Mouse (Mus musculus) CH12.LX (cell line): ENCODE measurements at regions not wholly inside any gene's neighbourhood (a gene's known extent, or its start where the extent isn't known, plus 50 kb on each side); places are given as distances from the start of the nearest gene placed in this dataset.
"Not testable (repeated sequence)": the region's sequence is repeated elsewhere in the genome, so short reads cannot be mapped to it uniquely, and the experiment has no call there.

Experiments used
- DNase-seq: peaks from one replicate; pipeline ENCODE4 v3.0.0-alpha.2; 2013; ENCODE audit errors: extremely low read depth
- H3K27ac ChIP-seq: 2 replicates; pipeline ENCODE4 v1.5.1; 2012; ENCODE audit warnings: low read depth, mild to moderate bottlenecking, control low read depth, moderate library complexity; ENCODE audit not compliant: insufficient read depth
- H3K27me3 ChIP-seq: replicated peaks from 2 replicates; pipeline ENCODE3; 2012; ENCODE audit warnings: inconsistent platforms
- H3K36me3 ChIP-seq, 2 experiments: replicated peaks in 1 of 2; 2 replicates each; pipeline versions ENCODE3 to v1.6.1; 2012; ENCODE audit warnings: inconsistent platforms in 1 of 2, low read length in 1 of 2, mild to moderate bottlenecking in 1 of 2, mixed read lengths in 1 of 2, moderate library complexity in 1 of 2; ENCODE audit not compliant: control insufficient read depth in 1 of 2, insufficient read depth in 1 of 2
- H3K4me1 ChIP-seq, 2 experiments: 2 replicates each; pipeline ENCODE4 v1.6.1; 2012; ENCODE audit warnings: inconsistent platforms in 1 of 2, moderate library complexity in 1 of 2; ENCODE audit not compliant: insufficient read depth in 2 of 2, control insufficient read depth in 1 of 2
- H3K4me2 ChIP-seq: 2 replicates; pipeline ENCODE4 v1.6.1; 2012; ENCODE audit warnings: low read depth, mild to moderate bottlenecking, control low read depth; ENCODE audit not compliant: poor library complexity, insufficient read depth, severe bottlenecking
- H3K4me3 ChIP-seq, 3 experiments: fragments of 150-350 bp in 1 of 3; sonication (generic) in 1 of 3; replicated peaks in 1 of 3; 2 replicates each; pipeline versions ENCODE3 to v1.5.1; 2011 to 2012; ENCODE audit warnings: low read depth in 2 of 3, low read length in 2 of 3, mild to moderate bottlenecking in 2 of 3, moderate library complexity in 2 of 3, control low read depth in 1 of 3, improper control_type of control experiment in 1 of 3, inconsistent platforms in 1 of 3, mixed read lengths in 1 of 3; ENCODE audit not compliant: poor library complexity in 1 of 3
- H3K79me2 ChIP-seq: replicated peaks from 2 replicates; pipeline ENCODE4 v1.6.1; 2012; ENCODE audit warnings: mild to moderate bottlenecking, moderate library complexity; ENCODE audit not compliant: control insufficient read depth, poor library complexity, insufficient read depth, severe bottlenecking; ENCODE audit errors: extremely low read depth
- H3K9ac ChIP-seq: 2 replicates; pipeline ENCODE4 v1.6.1; 2012; ENCODE audit warnings: low read depth, mild to moderate bottlenecking, control low read depth, moderate library complexity; ENCODE audit not compliant: insufficient read depth
- H3K9me3 ChIP-seq: replicated peaks from 2 replicates; pipeline ENCODE3; 2012; ENCODE audit warnings: low read length, inconsistent platforms, mixed read lengths
- BHLHE40 ChIP-seq: IDR thresholded peaks from 2 replicates; pipeline ENCODE4 v1.6.1; 2011; ENCODE audit warnings: mild to moderate bottlenecking, low read depth, low read length, improper control_type of control experiment
- CHD1 ChIP-seq: IDR thresholded peaks from 2 replicates; pipeline ENCODE4 v1.6.1; 2012; ENCODE audit warnings: low read depth, low read length, improper control_type of control experiment, inconsistent platforms
- CTCF ChIP-seq, 2 experiments: IDR thresholded peaks in 1 of 2; conservative IDR thresholded peaks in 1 of 2; 2 replicates each; pipeline ENCODE4 v1.5.1; 2011 to 2012; ENCODE audit warnings: low read depth in 2 of 2, low read length in 2 of 2, improper control_type of control experiment in 1 of 2, inconsistent platforms in 1 of 2, mild to moderate bottlenecking in 1 of 2, moderate library complexity in 1 of 2
- E2F4 ChIP-seq: IDR thresholded peaks from 2 replicates; pipeline ENCODE4 v1.6.1; 2011; ENCODE audit warnings: low read depth, low read length, improper control_type of control experiment; ENCODE audit not compliant: insufficient replicate concordance
- ELF1 ChIP-seq: IDR thresholded peaks from 2 replicates; pipeline ENCODE4 v1.6.1; 2014; ENCODE audit warnings: low read depth, mild to moderate bottlenecking, inconsistent platforms, low read length, improper control_type of control experiment
- ETS1 ChIP-seq: conservative IDR thresholded peaks from 2 replicates; pipeline ENCODE4 v1.6.1; 2012; ENCODE audit warnings: low read depth, mild to moderate bottlenecking, inconsistent platforms, low read length, improper control_type of control experiment, moderate library complexity
- KAT2A ChIP-seq: IDR thresholded peaks from 2 replicates; pipeline ENCODE4 v1.6.1; 2012; ENCODE audit warnings: low read length, improper control_type of control experiment, inconsistent platforms; ENCODE audit not compliant: insufficient replicate concordance
- MAX ChIP-seq: IDR thresholded peaks from 2 replicates; pipeline ENCODE4 v1.6.1; 2011; ENCODE audit warnings: low read length, improper control_type of control experiment
- MAZ ChIP-seq: IDR thresholded peaks from 2 replicates; pipeline ENCODE4 v1.6.1; 2012; ENCODE audit warnings: low read depth, mild to moderate bottlenecking, inconsistent platforms, low read length, improper control_type of control experiment, moderate library complexity
- MEF2A ChIP-seq: IDR thresholded peaks from 2 replicates; pipeline ENCODE4 v1.6.1; 2014; ENCODE audit warnings: low read depth, mild to moderate bottlenecking, inconsistent platforms, low read length, improper control_type of control experiment, borderline replicate concordance
- MXI1 ChIP-seq: IDR thresholded peaks from 2 replicates; pipeline ENCODE4 v1.6.1; 2011; ENCODE audit warnings: mild to moderate bottlenecking, low read depth, low read length, improper control_type of control experiment
- MYC ChIP-seq: IDR thresholded peaks from 2 replicates; pipeline ENCODE4 v1.6.1; 2011; ENCODE audit warnings: low read depth, mild to moderate bottlenecking, improper control_type of control experiment, low read length
- NELFE ChIP-seq: IDR thresholded peaks from 2 replicates; pipeline ENCODE4 v1.6.1; 2011; ENCODE audit warnings: low read depth, low read length, improper control_type of control experiment
- NRF1 ChIP-seq: IDR thresholded peaks from 2 replicates; pipeline ENCODE4 v1.6.1; 2014; ENCODE audit warnings: low read depth, mild to moderate bottlenecking, inconsistent platforms, low read length, improper control_type of control experiment, moderate library complexity
- PAX5 ChIP-seq: IDR thresholded peaks from 2 replicates; pipeline ENCODE4 v1.6.1; 2012; ENCODE audit warnings: low read length, inconsistent platforms, mixed read lengths
- POLR2A ChIP-seq: IDR thresholded peaks from 2 replicates; pipeline ENCODE4 v1.6.1; 2011; ENCODE audit warnings: low read depth, mild to moderate bottlenecking, improper control_type of control experiment, low read length
- RAD21 ChIP-seq: IDR thresholded peaks from 2 replicates; pipeline ENCODE4 v1.6.1; 2011; ENCODE audit warnings: low read depth, mild to moderate bottlenecking, low read length, improper control_type of control experiment, moderate library complexity
- RCOR1 ChIP-seq: conservative IDR thresholded peaks from 2 replicates; pipeline ENCODE4 v1.6.1; 2012; ENCODE audit warnings: low read depth, mild to moderate bottlenecking, inconsistent platforms, low read length, improper control_type of control experiment
- SMC3 ChIP-seq: IDR thresholded peaks from 2 replicates; pipeline ENCODE4 v1.6.1; 2011; ENCODE audit warnings: low read depth, low read length, improper control_type of control experiment
- TBP ChIP-seq: conservative IDR thresholded peaks from 2 replicates; pipeline ENCODE4 v1.6.1; 2011; ENCODE audit warnings: low read depth, low read length, improper control_type of control experiment
- TCF12 ChIP-seq: IDR thresholded peaks from 2 replicates; pipeline ENCODE4 v1.6.1; 2014; ENCODE audit warnings: low read depth, mild to moderate bottlenecking, inconsistent platforms, low read length, improper control_type of control experiment
- USF1 ChIP-seq: IDR thresholded peaks from 2 replicates; pipeline ENCODE4 v1.6.1; 2014; ENCODE audit warnings: low read depth, mild to moderate bottlenecking, inconsistent platforms, low read length, improper control_type of control experiment
- ZKSCAN1 ChIP-seq: IDR thresholded peaks from 2 replicates; pipeline ENCODE4 v1.6.1; 2012; ENCODE audit warnings: low read depth, inconsistent platforms, low read length, improper control_type of control experiment, borderline replicate concordance
- ZMIZ1 ChIP-seq: IDR thresholded peaks from 2 replicates; pipeline ENCODE4 v1.6.1; 2012; ENCODE audit warnings: low read depth, mild to moderate bottlenecking, inconsistent platforms, low read length, improper control_type of control experiment
- ZNF384 ChIP-seq: IDR thresholded peaks from 2 replicates; pipeline ENCODE4 v1.6.1; 2012; ENCODE audit warnings: low read depth, low read length, improper control_type of control experiment, inconsistent platforms
- dilution Hi-C: fragments of 300-500 bp; cut with MboI; formaldehyde crosslinking; loops from 2 replicates; pipeline ENCODE4 v1.14.3; 2020; ENCODE audit warnings: low sequenced_read_pairs; ENCODE audit not compliant: extremely low pct_unique_long_range_greater_than_20kb, extremely low pct_ligation_motif_present
- in situ Hi-C: fragments of 300-500 bp; cut with MboI; formaldehyde crosslinking; loops from 3 replicates; pipeline ENCODE4 v1.14.3; 2019; ENCODE audit warnings: low sequenced_read_pairs, low pct_ligation_motif_present, low pct_unique_long_range_greater_than_20kb, mixed read lengths

- in situ Hi-C loops: no loop called here
- no peaks in the 10 kb centered on the region; a peak in 1 of 4 replicates for H3K4me1 ChIP-seq
- H3K9ac ChIP-seq: no peak overlapping the region
- no peak for DNase-seq
- no peak overlapping the region for H3K4me3 ChIP-seq
- no peaks in the 10 kb centered on the region for H3K9me3 ChIP-seq
- dilution Hi-C loops: no loop called here
- no peak overlapping the region for H3K27ac ChIP-seq
- no peak overlapping the region for H3K4me2 ChIP-seq
- no peaks in the 10 kb centered on the region for H3K36me3 ChIP-seq
- H3K27me3 ChIP-seq: no peaks in the 10 kb centered on the region
- no peaks in the 10 kb centered on the region for H3K79me2 ChIP-seq
- TF ChIP-seq TCF12 (no peak), PAX5 (no peak), MYC (no peak), RAD21 (no peak), SMC3 (no peak), CTCF (conservative IDR thresholded peaks at IDR 0.05 in 1 of 2, IDR thresholded peaks at IDR 0.05 in 1 of 2; ENCODE audit: low read depth in 2 of 2, low read length in 2 of 2) (no peak), MAX (no peak), NRF1 (no peak), KAT2A (no peak), MAZ (no peak), BHLHE40 (no peak), TBP (no peak), ZNF384 (no peak), MXI1 (no peak), CHD1 (no peak), ZKSCAN1 (no peak), USF1 (no peak)
Measured at GRCm38 (mm10) chr12:5734902-5735301, 359.4 kb upstream of the Klhl29 start.

GRCm38 (mm10) chr12:5723113-5723512 lies 347.6 kb upstream of the Klhl29 start:
- Histone ChIP-seq H3K4me2 (no peak overlapping the region), H3K9ac (no peak overlapping the region), H3K27me3 (no peaks in the 10 kb centered on the region), H3K9me3 (no peaks in the 10 kb centered on the region), H3K4me1 (no peaks in the 10 kb centered on the region), H3K4me3 (no peak overlapping the region), H3K36me3 (no peaks in the 10 kb centered on the region), H3K79me2 (no peaks in the 10 kb centered on the region), H3K27ac (no peak overlapping the region)
- DNase-seq: no peak
- TF ChIP-seq E2F4 (no peak), RCOR1 (no peak), POLR2A (no peak), NRF1 (no peak), ZNF384 (no peak), ZMIZ1 (no peak), NELFE (no peak), PAX5 (no peak), MEF2A (no peak), ELF1 (no peak), TBP (no peak), MAZ (no peak), ETS1 (no peak), SMC3 (no peak)
- dilution Hi-C loops: no loop called here
- in situ Hi-C loops: no loop called here

GRCm38 (mm10) chr12:5717527-5717926 lies 342.0 kb upstream of the Klhl29 start:
- H3K9ac ChIP-seq, H3K79me2 ChIP-seq, in situ Hi-C loops, H3K36me3 ChIP-seq, H3K27me3 ChIP-seq, H3K4me2 ChIP-seq, H3K27ac ChIP-seq, H3K4me3 ChIP-seq, H3K4me1 ChIP-seq, H3K9me3 ChIP-seq, dilution Hi-C loops: not testable (repeated sequence)
- DNase-seq: peak; percentile 11
